Mouse (Mus musculus) small intestine, adult 2 months (tissue): ENCODE measurements around the gene Cldn16. TPM values are rescaled to one million over a fixed set of nuclear protein-coding genes. Genes with fewer than 3 reads are reported as not detected.

Experiments used
- H3K27ac ChIP-seq: fragments of 200-500 bp; 2 replicates; pipeline ENCODE4 v1.5.1; 2012; ENCODE audit warnings: low read depth, low read length, control low read depth, inconsistent platforms; ENCODE audit not compliant: insufficient read depth
- H3K27me3 ChIP-seq: fragments of 200-500 bp; 2 replicates; pipeline ENCODE4 v1.6.1; 2012; ENCODE audit warnings: mild to moderate bottlenecking, moderate library complexity, low read length, inconsistent platforms; ENCODE audit not compliant: control insufficient read depth, insufficient read depth
- H3K36me3 ChIP-seq: fragments of 200-500 bp; 2 replicates; pipeline ENCODE4 v1.6.1; 2012; ENCODE audit warnings: mild to moderate bottlenecking, low read length, control low read depth, inconsistent platforms; ENCODE audit not compliant: control insufficient read depth, insufficient read depth
- H3K4me1 ChIP-seq: fragments of 200-500 bp; 2 replicates; pipeline ENCODE4 v1.6.1; 2012; ENCODE audit warnings: low read length, inconsistent platforms, mixed read lengths; ENCODE audit not compliant: control insufficient read depth, insufficient read depth, insufficient read length
- H3K4me3 ChIP-seq: fragments of 200-500 bp; 2 replicates; pipeline ENCODE4 v1.5.1; 2012; ENCODE audit warnings: low read depth, mild to moderate bottlenecking, control low read depth, inconsistent platforms, low read length, moderate library complexity
- CTCF ChIP-seq: fragments of 200-500 bp; IDR thresholded peaks from 2 replicates; pipeline ENCODE4 v1.5.1; 2012; ENCODE audit warnings: low read depth, mild to moderate bottlenecking, control low read depth, inconsistent platforms, low read length, moderate library complexity, mixed read lengths; ENCODE audit not compliant: insufficient replicate concordance, insufficient read length; ENCODE audit errors: extremely low read depth
- POLR2A ChIP-seq: fragments of 200-500 bp; IDR thresholded peaks from 2 replicates; pipeline ENCODE4 v1.6.1; 2012; ENCODE audit warnings: low read depth, mild to moderate bottlenecking, control low read depth, inconsistent platforms, low read length, moderate library complexity
- WGBS: fragments of 180-500 bp; shearing (Covaris S2); methylation state at CpG from one replicate; pipeline ENCODE4 v1.1.7; 2018; 5-methylcytosine and 5-hydroxymethylcytosine counted together
- polyA plus RNA-seq: library from polyadenylated mRNA; depleted of rRNA; stranded (reverse); fragments of >200 nt; gene quantifications from 2 replicates; pipeline ENCODE4 v1.2.3, GENCODE M21; 2012; rRNA removed

Gene Cldn16
- not detected in 2 replicates for polyA plus RNA-seq

GRCm38 (mm10) chr16:26462835-26463234 is at the start of gene Cldn16:
Gene Cldn16 (plus strand): TSS chr16:26463135.
- H3K36me3 ChIP-seq = no peaks in the 10 kb centered on the region
- H3K27ac ChIP-seq = no peak within 1 kb of the TSS
- WGBS = 80% methylated on average over 7 of the region's 7 CpGs
- H3K27me3 ChIP-seq = no peaks in the 10 kb centered on the region
- H3K4me1 ChIP-seq = no peaks in the 10 kb centered on the region
- no peak within 1 kb of the TSS for H3K4me3 ChIP-seq
- TF ChIP-seq CTCF (no peak), POLR2A (no peak)

GRCm38 (mm10) chr16:26418616-26419015 is 44.3 kb upstream of the Cldn16 start:
- Histone ChIP-seq H3K36me3 (no peaks in the 10 kb centered on the region), H3K27me3 (no peaks in the 10 kb centered on the region), H3K27ac (no peak overlapping the region), H3K4me1 (no peaks in the 10 kb centered on the region), H3K4me3 (no peak overlapping the region)
- 83% methylated on average over 3 of the region's 3 CpGs for WGBS
- no peak for TF ChIP-seq CTCF
- TF ChIP-seq POLR2A = no peak

- no peaks in the 10 kb centered on the region for H3K4me1 ChIP-seq
- WGBS = 93% methylated on average over 4 of the region's 4 CpGs
Measured at GRCm38 (mm10) chr16:26422078-26422477, 40.9 kb upstream of the Cldn16 start.

DNA sequence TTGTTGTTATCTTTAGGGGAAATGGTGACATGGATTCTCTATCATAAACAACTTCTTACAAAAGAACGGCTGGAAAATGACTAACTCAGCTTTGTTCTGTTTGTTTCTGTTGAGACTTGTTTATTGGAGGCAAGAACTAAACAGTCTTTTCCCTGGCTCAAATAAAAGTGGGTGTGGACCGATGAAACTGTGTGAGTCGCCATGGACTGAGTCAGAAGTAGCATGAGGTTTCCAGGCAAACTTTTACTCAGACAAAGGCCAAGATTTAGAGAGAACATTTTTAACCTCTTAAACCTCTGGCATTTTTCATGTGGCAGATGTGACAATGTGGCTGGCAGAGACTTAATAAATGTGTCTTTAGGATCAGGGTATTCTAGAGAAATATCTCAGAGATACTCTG is 32.7 kb upstream of the Cldn16 start:
- H3K27me3 ChIP-seq = no peaks in the 10 kb centered on the region
- H3K4me1 ChIP-seq = no peaks in the 10 kb centered on the region
- no peaks in the 10 kb centered on the region for H3K36me3 ChIP-seq
- no peak overlapping the region for H3K4me3 ChIP-seq
- H3K27ac ChIP-seq = no peak overlapping the region
- TF ChIP-seq CTCF (no peak), POLR2A (no peak)
- 50% methylated on average over 3 of the region's 3 CpGs for WGBS

More at GRCm38 (mm10) chr16:26422078-26422477, 40.9 kb upstream of the Cldn16 start:
- TF ChIP-seq CTCF = no peak
- no peak for TF ChIP-seq POLR2A
- H3K36me3 ChIP-seq = no peaks in the 10 kb centered on the region
- H3K27ac ChIP-seq = no peak overlapping the region
- no peaks in the 10 kb centered on the region for H3K27me3 ChIP-seq
- no peak overlapping the region for H3K4me3 ChIP-seq

GRCm38 (mm10) chr16:26433486-26433885 is 29.4 kb upstream of the Cldn16 start:
- no peak for TF ChIP-seq POLR2A
- no peak for TF ChIP-seq CTCF
- no peaks in the 10 kb centered on the region for H3K4me1 ChIP-seq
- 37% methylated on average over 2 of the region's 2 CpGs for WGBS
- no peaks in the 10 kb centered on the region for H3K27me3 ChIP-seq
- H3K36me3 ChIP-seq = no peaks in the 10 kb centered on the region
- H3K27ac ChIP-seq = no peak overlapping the region
- H3K4me3 ChIP-seq = no peak overlapping the region

DNA sequence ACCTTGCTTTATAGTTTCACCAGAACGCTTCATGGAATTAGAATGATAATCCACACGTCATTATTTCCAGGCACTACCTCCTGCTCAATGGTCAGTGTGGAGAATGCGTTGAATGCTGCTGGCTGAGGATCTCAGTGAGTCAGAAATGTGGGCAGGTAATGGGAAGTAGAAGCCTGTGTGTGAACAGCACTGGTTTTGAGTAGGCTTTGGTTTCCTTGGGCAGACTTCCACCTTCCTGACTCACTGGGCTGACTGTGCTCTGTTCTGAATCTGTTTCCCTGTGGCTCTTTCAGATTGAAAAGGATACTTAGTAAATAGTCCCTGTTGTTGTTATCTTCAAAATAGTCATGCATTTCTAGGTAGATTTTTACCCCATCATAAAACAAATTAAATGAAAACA is 22.9 kb upstream of the Cldn16 start:
- H3K27ac ChIP-seq = no peak overlapping the region
- no peak overlapping the region for H3K4me3 ChIP-seq
- H3K27me3 ChIP-seq = no peaks in the 10 kb centered on the region
- no peaks in the 10 kb centered on the region for H3K4me1 ChIP-seq
- no peak for TF ChIP-seq POLR2A
- WGBS = 76% methylated on average over 3 of the region's 3 CpGs
- H3K36me3 ChIP-seq = no peaks in the 10 kb centered on the region

- Histone ChIP-seq H3K4me1 (no peaks in the 10 kb centered on the region), H3K27me3 (no peaks in the 10 kb centered on the region), H3K4me3 (no peak overlapping the region), H3K27ac (no peak overlapping the region), H3K36me3 (no peaks in the 10 kb centered on the region)
- WGBS = 71% methylated on average over 3 of the region's 3 CpGs
- TF ChIP-seq CTCF = no peak
Measured at GRCm38 (mm10) chr16:26441156-26441555, 21.8 kb upstream of the Cldn16 start.

GRCm38 (mm10) chr16:26444843-26445242 is 18.1 kb upstream of the Cldn16 start:
- no peaks in the 10 kb centered on the region for H3K27me3 ChIP-seq
- no peak overlapping the region for H3K4me3 ChIP-seq
- TF ChIP-seq CTCF = no peak
- no peak for TF ChIP-seq POLR2A
- H3K27ac ChIP-seq = no peak overlapping the region
- no peaks in the 10 kb centered on the region for H3K4me1 ChIP-seq
- no peaks in the 10 kb centered on the region for H3K36me3 ChIP-seq
